Mouse (Mus musculus) gastrocnemius, postnatal 10 days (tissue): ENCODE data around the gene Trio. TPM values are rescaled to one million over a fixed set of nuclear protein-coding genes. Genes with fewer than 3 reads are reported as not detected.

Source experiments
- DNase-seq: peaks from one replicate; pipeline ENCODE4 v3.0.0; 2021; ENCODE audit warnings: mixed read lengths
- total RNA-seq, 2 experiments: library from RNA; stranded (reverse); gene quantifications; 2 replicates each; pipeline ENCODE4 v1.2.3; 2021

The Trio gene
- total RNA-seq, 2 experiments from 2014 or later = 56.2 to 79.7 TPM

- DNase-seq = no peak
These were observed 229.4 kb downstream of the Trio start for GRCm38 (mm10) chr15:27795942-27796867.

- DNase-seq = no peak
These were observed 232.4 kb downstream of the Trio start for GRCm38 (mm10) chr15:27793284-27793683.

- no peak for DNase-seq
These were observed 233.2 kb downstream of the Trio start for GRCm38 (mm10) chr15:27792473-27792872.

- DNase-seq = no peak
These were observed 234.5 kb downstream of the Trio start for GRCm38 (mm10) chr15:27791141-27791540.

GRCm38 (mm10) chr15:27790699-27791098 lies 234.9 kb downstream of the Trio start:
- DNase-seq = no peak

- no peak for DNase-seq
These were observed 236.3 kb downstream of the Trio start for GRCm38 (mm10) chr15:27789325-27789724.

GRCm38 (mm10) chr15:27788122-27788759 lies 237.4 kb downstream of the Trio start:
- no peak for DNase-seq

- DNase-seq = no peak
These were observed 238.5 kb downstream of the Trio start for GRCm38 (mm10) chr15:27787151-27787550.

- DNase-seq = no peak
These were observed 239.2 kb downstream of the Trio start for GRCm38 (mm10) chr15:27786418-27786817.

GRCm38 (mm10) chr15:27785280-27786001 lies 240.2 kb downstream of the Trio start:
- DNase-seq = peak; percentile 57

- no peak for DNase-seq
These were observed 241.5 kb downstream of the Trio start for GRCm38 (mm10) chr15:27784126-27784563.

GRCm38 (mm10) chr15:27783541-27784125 lies 242.0 kb downstream of the Trio start:
- no peak for DNase-seq

- no peak for DNase-seq
These were observed 242.6 kb downstream of the Trio start for GRCm38 (mm10) chr15:27783092-27783491.

- no peak for DNase-seq
These were observed 243.1 kb downstream of the Trio start for GRCm38 (mm10) chr15:27782383-27783036.

- DNase-seq = no peak
These were observed 245.8 kb downstream of the Trio start for GRCm38 (mm10) chr15:27779827-27780226.

- no peak for DNase-seq
These were observed 246.2 kb downstream of the Trio start for GRCm38 (mm10) chr15:27779398-27779797.

GRCm38 (mm10) chr15:27778256-27778655 lies 247.4 kb downstream of the Trio start:
- DNase-seq = no peak

GRCm38 (mm10) chr15:27777455-27778190 lies 248.0 kb downstream of the Trio start:
- no peak for DNase-seq

GRCm38 (mm10) chr15:27774481-27774880 lies 251.2 kb downstream of the Trio start:
- no peak for DNase-seq

- DNase-seq = no peak
These were observed 253.5 kb downstream of the Trio start for GRCm38 (mm10) chr15:27772125-27772627.

GRCm38 (mm10) chr15:27771581-27771980 lies 254.1 kb downstream of the Trio start:
- DNase-seq = no peak
